Mouse (Mus musculus): ENCODE measurements around the gene Drc3. TPM values are rescaled to one million over a fixed set of nuclear protein-coding genes. Genes with fewer than 3 reads are reported as not detected.

The Drc3 gene
- polyA plus RNA-seq, 1 experiment from 2014 or later, result 16.8 TPM

DNA sequence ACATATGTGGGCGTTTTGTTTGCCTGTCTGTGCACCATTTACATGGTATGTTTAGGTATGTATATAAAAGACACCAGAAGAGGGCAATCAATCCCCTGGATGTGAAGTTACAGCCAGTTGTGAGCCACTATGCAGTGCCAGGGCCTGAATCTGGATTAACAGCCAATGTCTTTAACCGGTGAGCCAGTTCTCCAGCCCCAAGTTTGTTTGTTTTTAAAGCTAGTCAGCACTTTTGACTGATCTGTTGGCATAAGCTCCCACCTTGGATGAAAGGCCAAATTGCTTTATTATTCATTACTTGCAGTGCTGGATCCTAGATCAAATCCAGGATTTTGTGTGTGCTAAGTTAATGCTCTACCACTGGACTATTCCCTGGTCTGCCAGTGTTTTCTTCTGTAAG lies 1.7 kb upstream of the Drc3 start:
- DNase-seq (ENCODE audit: low spot score), result peak; percentile 30
- H3K27me3 ChIP-seq (replicated peaks; ENCODE audit: insufficient read depth, low read length), result no peaks in the 10 kb centered on the region
- peak overlapping the region; percentile 88; the same call in 1 of the 2 replicates for H3K27ac ChIP-seq (ENCODE audit: low read length)
- WGBS, result 37% methylated on average over 2 of the region's 2 CpGs
- 0 out of 2 replicates have a peak overlapping the region, but pooled peaks have one; percentile 68 for H3K4me3 ChIP-seq (ENCODE audit: low read depth, low read length)
- ATAC-seq, result no peak
- no peaks in the 10 kb centered on the region for H3K9me3 ChIP-seq (ENCODE audit: low read length)
- no peak overlapping the region for H3K9ac ChIP-seq (replicated peaks; ENCODE audit: low read depth)
- no peaks in the 10 kb centered on the region for H3K36me3 ChIP-seq (ENCODE audit: insufficient read depth, low read length)
- TF ChIP-seq CTCF (IDR thresholded peaks at IDR 0.05), result peak; percentile 32; the same call in 1 of the 2 replicates
- TF ChIP-seq EP300 (IDR thresholded peaks at IDR 0.05), result no peak
- H3K4me2 ChIP-seq (replicated peaks; ENCODE audit: low read depth, low read length), result peak overlapping the region; percentile 79
- peaks cover 16% of the 10 kb centered on the region; the same call in 1 of the 2 replicates for H3K4me1 ChIP-seq (ENCODE audit: insufficient read depth, low read depth, low read length)

DNA sequence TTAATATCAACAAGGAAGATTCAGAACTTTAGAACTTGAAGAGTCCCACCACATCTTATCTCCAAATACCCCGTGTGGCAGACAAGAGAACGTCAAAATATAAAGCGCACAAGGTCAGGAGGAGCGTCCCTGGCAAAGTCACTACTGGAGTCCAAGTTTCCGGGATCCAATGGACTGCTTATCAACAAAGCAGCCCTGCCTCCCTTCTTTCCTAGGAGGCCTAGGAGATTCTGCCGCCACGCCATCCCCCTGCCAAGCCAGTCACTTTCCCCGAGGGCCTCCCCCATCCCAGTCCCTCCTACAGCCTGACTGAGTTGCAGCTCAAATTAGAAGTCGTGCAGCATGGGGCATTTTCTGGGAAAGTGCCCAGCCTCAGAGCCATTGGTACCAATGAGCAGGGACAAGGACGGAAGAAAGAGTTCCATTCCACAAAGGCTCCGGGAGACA lies 1.2 kb upstream of the Drc3 start:
- no peak for ATAC-seq
- WGBS, result 9% methylated on average over 11 of the region's 11 CpGs
- DNase-seq (ENCODE audit: low spot score), result peak; percentile 61

DNA sequence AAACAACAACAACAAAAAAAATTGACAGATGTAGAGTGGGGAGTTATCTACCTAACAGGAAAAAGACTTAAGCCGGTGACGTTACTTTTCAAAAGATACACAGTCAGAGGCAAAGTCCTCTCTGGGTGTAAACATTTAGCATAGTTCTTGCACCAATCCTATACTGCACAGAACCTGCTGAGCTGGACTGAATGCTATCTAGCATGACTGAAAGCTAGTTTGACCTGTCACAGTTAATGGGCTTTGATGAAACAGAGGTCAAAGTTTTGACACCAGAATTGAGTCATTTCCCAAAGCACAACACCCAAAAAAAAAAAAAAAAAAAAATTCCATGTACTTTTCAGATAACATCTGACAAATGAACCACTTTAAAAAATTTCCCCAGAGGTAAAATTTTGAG lies 2.8 kb downstream of the Drc3 start:
- Histone ChIP-seq H3K4me1 (ENCODE audit: insufficient read depth, low read depth, low read length) (peaks cover 8% of the 10 kb centered on the region; the same call in 1 of the 2 replicates), H3K4me3 (ENCODE audit: low read depth, low read length) (no peak overlapping the region), H3K36me3 (ENCODE audit: insufficient read depth, low read length) (no peaks in the 10 kb centered on the region), H3K27ac (ENCODE audit: low read length) (no peak overlapping the region), H3K27me3 (replicated peaks; ENCODE audit: insufficient read depth, low read length) (no peaks in the 10 kb centered on the region), H3K9ac (replicated peaks; ENCODE audit: low read depth) (no peak overlapping the region), H3K9me3 (ENCODE audit: low read length) (no peaks in the 10 kb centered on the region), H3K4me2 (replicated peaks; ENCODE audit: low read depth, low read length) (no peak overlapping the region)
- DNase-seq (ENCODE audit: low spot score) (no peak), ATAC-seq (no peak)
- no peak for TF ChIP-seq EP300 (IDR thresholded peaks at IDR 0.05)
- no peak for TF ChIP-seq CTCF (IDR thresholded peaks at IDR 0.05)
- 82% methylated on average over 2 of the region's 2 CpGs for WGBS

More for the DNA sequence above, 1.2 kb upstream of the Drc3 start:
- Histone ChIP-seq H3K4me3 (ENCODE audit: low read depth, low read length) (peak overlapping the region; percentile 68), H3K27ac (ENCODE audit: low read length) (peak overlapping the region; percentile 88), H3K36me3 (ENCODE audit: insufficient read depth, low read length) (no peaks in the 10 kb centered on the region), H3K9ac (replicated peaks; ENCODE audit: low read depth) (peak overlapping the region; percentile 77), H3K9me3 (ENCODE audit: low read length) (no peaks in the 10 kb centered on the region), H3K4me1 (ENCODE audit: insufficient read depth, low read depth, low read length) (peaks cover 11% of the 10 kb centered on the region; the same call in 1 of the 2 replicates), H3K4me2 (replicated peaks; ENCODE audit: low read depth, low read length) (peak overlapping the region; percentile 79), H3K27me3 (replicated peaks; ENCODE audit: insufficient read depth, low read length) (no peaks in the 10 kb centered on the region)
- TF ChIP-seq CTCF (IDR thresholded peaks at IDR 0.05) (peak; percentile 11; the same call in 1 of the 2 replicates), EP300 (IDR thresholded peaks at IDR 0.05) (no peak)

DNA sequence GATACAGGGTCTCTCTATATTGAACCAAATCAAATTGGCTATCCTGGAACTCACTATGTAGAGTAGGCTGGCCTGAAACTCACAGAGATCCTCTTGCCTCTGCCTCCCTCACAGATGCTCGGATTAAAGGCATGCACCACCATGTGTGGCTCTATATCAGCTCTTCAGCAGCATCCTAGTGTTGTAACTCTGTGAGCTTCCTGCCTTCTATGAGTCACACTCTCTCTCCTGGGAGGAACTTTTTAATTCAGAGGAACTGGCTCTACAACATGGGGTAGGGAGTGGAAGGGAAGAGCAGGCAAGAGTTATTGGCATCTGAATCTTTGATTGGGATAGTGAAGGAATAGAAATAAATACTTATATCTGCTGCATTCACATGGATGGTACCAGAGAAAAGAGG lies 4.0 kb downstream of the Drc3 start:
- no peak for TF ChIP-seq CTCF (IDR thresholded peaks at IDR 0.05)
- TF ChIP-seq EP300 (IDR thresholded peaks at IDR 0.05), result no peak
- Histone ChIP-seq H3K27me3 (replicated peaks; ENCODE audit: insufficient read depth, low read length) (no peaks in the 10 kb centered on the region), H3K4me2 (replicated peaks; ENCODE audit: low read depth, low read length) (no peak overlapping the region), H3K36me3 (ENCODE audit: insufficient read depth, low read length) (no peaks in the 10 kb centered on the region), H3K27ac (ENCODE audit: low read length) (no peak overlapping the region), H3K4me1 (ENCODE audit: insufficient read depth, low read depth, low read length) (0 out of 2 replicates have a peak, but pooled peaks cover 3% of the 10 kb centered on the region), H3K9ac (replicated peaks; ENCODE audit: low read depth) (no peak overlapping the region), H3K9me3 (ENCODE audit: low read length) (no peaks in the 10 kb centered on the region), H3K4me3 (ENCODE audit: low read depth, low read length) (no peak overlapping the region)
- DNase-seq (ENCODE audit: low spot score) (no peak), ATAC-seq (no peak)
- WGBS, result 34% methylated on average over 1 of the region's 1 CpGs

DNA sequence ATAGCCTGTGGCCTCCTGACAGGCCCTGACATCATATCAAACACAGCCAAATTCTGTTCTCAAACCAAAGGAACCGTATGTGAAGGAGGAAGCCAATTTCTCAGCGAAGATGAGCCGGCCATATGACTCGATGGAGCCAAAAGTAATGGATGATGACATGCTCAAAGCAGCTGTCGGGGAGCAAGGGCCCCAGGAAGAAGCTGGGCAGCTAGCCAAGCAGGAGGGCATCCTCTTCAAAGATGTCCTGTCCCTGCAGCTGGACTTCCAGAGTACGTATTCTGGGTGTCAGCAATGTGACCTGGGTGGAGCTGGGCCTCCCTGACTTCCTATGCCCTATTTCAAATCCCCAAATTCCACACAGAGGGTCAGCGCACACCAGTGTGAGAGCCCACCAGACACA lies 5.4 kb downstream of the Drc3 start:
- TF ChIP-seq EP300 (IDR thresholded peaks at IDR 0.05) (no peak), CTCF (IDR thresholded peaks at IDR 0.05) (no peak)
- DNase-seq (ENCODE audit: low spot score) (peak; percentile 18), ATAC-seq (no peak)
- 0 out of 2 replicates have a peak overlapping the region, but pooled peaks have one; percentile 5 for H3K9ac ChIP-seq (replicated peaks; ENCODE audit: low read depth)
- peak overlapping the region; percentile 14; the same call in 1 of the 2 replicates for H3K27ac ChIP-seq (ENCODE audit: low read length)
- no peak overlapping the region for H3K4me3 ChIP-seq (ENCODE audit: low read depth, low read length)
- no peaks in the 10 kb centered on the region for H3K36me3 ChIP-seq (ENCODE audit: insufficient read depth, low read length)
- H3K27me3 ChIP-seq (replicated peaks; ENCODE audit: insufficient read depth, low read length), result no peaks in the 10 kb centered on the region
- H3K4me1 ChIP-seq (ENCODE audit: insufficient read depth, low read depth, low read length), result 0 out of 2 replicates have a peak, but pooled peaks cover 3% of the 10 kb centered on the region
- WGBS, result 52% methylated on average over 7 of the region's 7 CpGs
- H3K4me2 ChIP-seq (replicated peaks; ENCODE audit: low read depth, low read length), result no peak overlapping the region
- H3K9me3 ChIP-seq (ENCODE audit: low read length), result no peaks in the 10 kb centered on the region

DNA sequence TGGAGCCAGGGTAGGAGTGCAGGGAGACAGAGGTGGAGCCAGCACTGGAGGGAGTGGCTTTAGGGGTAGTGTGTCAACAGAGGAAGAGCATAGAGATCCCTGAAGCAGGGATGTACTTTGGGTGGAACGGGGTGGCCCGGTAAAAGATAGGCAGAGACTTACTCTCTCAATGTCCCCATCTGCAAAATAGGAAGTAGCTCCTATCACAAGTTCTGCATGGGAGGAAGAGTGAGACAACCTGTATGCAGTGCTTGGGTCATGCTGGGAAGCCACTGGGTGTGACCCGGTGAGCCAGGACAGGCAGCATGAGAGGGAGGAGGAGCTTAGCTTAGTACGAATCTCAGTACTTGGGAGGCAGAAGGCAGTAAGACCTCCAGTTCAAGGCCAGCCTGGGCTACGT lies 6.0 kb downstream of the Drc3 start:
- WGBS, result 67% methylated on average over 5 of the region's 5 CpGs
- Histone ChIP-seq H3K27ac (ENCODE audit: low read length) (no peak overlapping the region), H3K9ac (replicated peaks; ENCODE audit: low read depth) (no peak overlapping the region), H3K4me1 (ENCODE audit: insufficient read depth, low read depth, low read length) (0 out of 2 replicates have a peak, but pooled peaks cover 3% of the 10 kb centered on the region), H3K4me3 (ENCODE audit: low read depth, low read length) (no peak overlapping the region), H3K27me3 (replicated peaks; ENCODE audit: insufficient read depth, low read length) (no peaks in the 10 kb centered on the region), H3K36me3 (ENCODE audit: insufficient read depth, low read length) (no peaks in the 10 kb centered on the region), H3K4me2 (replicated peaks; ENCODE audit: low read depth, low read length) (no peak overlapping the region), H3K9me3 (ENCODE audit: low read length) (no peaks in the 10 kb centered on the region)
- DNase-seq (ENCODE audit: low spot score), result no peak
- ATAC-seq, result no peak
- no peak for TF ChIP-seq EP300 (IDR thresholded peaks at IDR 0.05)
